Mouse (Mus musculus) midbrain, embryonic 15.5 days (tissue): ENCODE measurements around the gene Cd99l2. TPM values are rescaled to one million over a fixed set of nuclear protein-coding genes. Genes with fewer than 3 reads are reported as not detected.
A peak's percentile ranks its signal among the peaks of the same experiment; 100 is the strongest.

Experiments used
- ATAC-seq: fragments of 200-750 bp; cut with Nextera tagmentation; replicated peaks from 2 replicates; pipeline ENCODE4 v1.8.0; 2017; ENCODE audit warnings: moderate TSS enrichment
- H3K27ac ChIP-seq: fragments of 300-500 bp; sonication (generic); 2 replicates; pipeline ENCODE4 v1.5.1; 2015; ENCODE audit warnings: mild to moderate bottlenecking, inconsistent platforms
- H3K27me3 ChIP-seq: fragments of 300-500 bp; sonication (generic); replicated peaks from 2 replicates; pipeline ENCODE4 v1.6.1; 2015; ENCODE audit warnings: inconsistent platforms
- H3K36me3 ChIP-seq: fragments of 300-500 bp; sonication (generic); replicated peaks from 2 replicates; pipeline ENCODE4 v1.6.1; 2015; ENCODE audit warnings: inconsistent platforms
- H3K4me1 ChIP-seq: fragments of 300-500 bp; sonication (generic); 2 replicates; pipeline ENCODE4 v1.6.1; 2015; ENCODE audit warnings: inconsistent platforms
- H3K4me2 ChIP-seq: fragments of 300-500 bp; sonication (generic); 2 replicates; pipeline ENCODE4 v1.6.1; 2015; ENCODE audit warnings: inconsistent platforms, mild to moderate bottlenecking, moderate library complexity
- H3K4me3 ChIP-seq: fragments of 300-500 bp; sonication (generic); 2 replicates; pipeline ENCODE4 v1.5.1; 2015; ENCODE audit warnings: mild to moderate bottlenecking, inconsistent platforms
- H3K9ac ChIP-seq: fragments of 300-500 bp; sonication (generic); 2 replicates; pipeline ENCODE4 v1.6.1; 2015; ENCODE audit warnings: mild to moderate bottlenecking, inconsistent platforms
- H3K9me3 ChIP-seq: fragments of 300-500 bp; sonication (generic); 2 replicates; pipeline ENCODE4 v1.6.1; 2016; ENCODE audit warnings: inconsistent platforms
- WGBS: fragments of 180-500 bp; shearing (Covaris S2); methylation state at CpG from one replicate; pipeline ENCODE4 v1.1.7; 2015; ENCODE audit warnings: mixed read lengths; 5-methylcytosine and 5-hydroxymethylcytosine counted together
- polyA plus RNA-seq: library from polyadenylated mRNA; unstranded; fragments of >200 nt; fragmentation: Nextera tagmentation; extraction: Ambion mirVana; gene quantifications from 2 replicates; pipeline ENCODE4 v1.2.1, GENCODE M21; 2015

Gene Cd99l2
- polyA plus RNA-seq, 1 experiment from 2014 or later: 81.2 TPM

DNA sequence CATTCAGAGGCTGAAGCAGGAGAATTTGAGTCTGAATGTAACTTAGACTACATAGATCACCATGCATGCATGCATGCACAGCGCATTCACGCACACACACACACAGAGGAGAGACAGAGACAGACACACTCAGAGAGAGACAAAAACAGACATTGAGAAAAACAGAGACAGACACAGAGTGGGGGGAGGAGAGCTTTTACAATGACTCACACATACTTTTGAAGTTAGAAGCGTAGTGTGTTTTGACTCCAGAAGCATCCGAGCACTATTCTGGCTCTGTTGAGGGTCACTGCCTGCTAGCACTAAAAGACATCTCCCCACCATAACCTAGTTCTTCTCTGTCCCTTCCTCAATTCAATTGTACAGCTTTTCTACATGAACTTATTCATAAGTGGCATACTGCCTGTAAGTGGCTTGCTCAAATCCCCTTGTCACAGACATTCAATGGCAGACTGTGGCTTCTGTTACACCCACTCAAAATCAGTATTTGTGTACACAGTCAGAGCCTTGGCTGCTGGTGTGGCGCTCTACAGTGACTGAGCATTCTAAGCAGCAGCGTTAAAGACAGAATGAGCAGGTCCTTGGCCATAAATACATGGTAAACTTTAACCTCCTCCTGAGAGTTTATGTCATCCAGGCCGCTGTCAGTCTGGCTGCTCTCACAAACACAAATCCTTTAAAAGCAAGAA lies 28.4 kb downstream of the Cd99l2 start:
- Histone ChIP-seq H3K4me2 (no peak overlapping the region), H3K9ac (no peak overlapping the region), H3K36me3 (no peaks in the 10 kb centered on the region), H3K9me3 (no peaks in the 10 kb centered on the region), H3K4me1 (no peaks in the 10 kb centered on the region), H3K27ac (no peak overlapping the region), H3K27me3 (no peaks in the 10 kb centered on the region), H3K4me3 (no peak overlapping the region)
- WGBS: 74% methylated on average over 7 of the region's 7 CpGs
- ATAC-seq: no peak

- H3K9me3 ChIP-seq: no peaks in the 10 kb centered on the region
- H3K36me3 ChIP-seq: no peaks in the 10 kb centered on the region
- no peak overlapping the region for H3K27ac ChIP-seq
- H3K4me1 ChIP-seq: no peaks in the 10 kb centered on the region
- no peak for ATAC-seq
- no peaks in the 10 kb centered on the region for H3K27me3 ChIP-seq
- no peak overlapping the region for H3K9ac ChIP-seq
- H3K4me3 ChIP-seq: no peak overlapping the region
- H3K4me2 ChIP-seq: no peak overlapping the region
- WGBS: 68% methylated on average over 6 of the region's 6 CpGs
Observed at GRCm38 (mm10) chrX:71456078-71456737, 36.4 kb downstream of the Cd99l2 start.

- no peak overlapping the region for H3K4me3 ChIP-seq
- no peaks in the 10 kb centered on the region for H3K4me1 ChIP-seq
- no peak for ATAC-seq
- H3K27me3 ChIP-seq: no peaks in the 10 kb centered on the region
- 0 out of 2 replicates have a peak, but pooled peaks cover 2% of the 10 kb centered on the region for H3K36me3 ChIP-seq
- H3K27ac ChIP-seq: no peak overlapping the region
- H3K4me2 ChIP-seq: no peak overlapping the region
- no peak overlapping the region for H3K9ac ChIP-seq
- 82% methylated on average over 5 of the region's 5 CpGs for WGBS
- H3K9me3 ChIP-seq: no peaks in the 10 kb centered on the region
Observed at GRCm38 (mm10) chrX:71442916-71443315, 49.7 kb downstream of the Cd99l2 start.

DNA sequence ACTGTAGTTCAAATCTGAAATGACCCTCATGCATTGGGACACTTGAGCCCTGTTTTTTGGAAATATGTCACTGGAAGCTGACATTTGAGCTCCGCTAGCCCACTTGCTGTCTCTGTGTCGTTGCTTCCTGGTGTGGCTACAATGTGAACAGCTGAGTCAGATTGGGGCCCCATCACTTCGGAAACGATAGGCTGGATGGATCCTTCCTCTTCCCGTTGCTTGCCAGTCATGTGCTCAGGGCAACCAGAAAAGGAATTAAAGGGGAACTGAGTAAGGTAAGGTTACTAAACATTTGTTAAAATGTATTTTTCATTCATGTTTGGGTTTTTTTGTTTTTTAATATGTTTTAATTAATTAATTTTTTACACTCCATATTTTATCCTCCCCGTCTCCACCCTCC lies 53.2 kb downstream of the Cd99l2 start:
- H3K9me3 ChIP-seq: no peaks in the 10 kb centered on the region
- no peak overlapping the region for H3K4me3 ChIP-seq
- no peaks in the 10 kb centered on the region for H3K36me3 ChIP-seq
- H3K4me2 ChIP-seq: no peak overlapping the region
- no peaks in the 10 kb centered on the region for H3K4me1 ChIP-seq
- 86% methylated on average over 6 of the region's 6 CpGs for WGBS
- H3K27me3 ChIP-seq: no peaks in the 10 kb centered on the region
- no peak overlapping the region for H3K9ac ChIP-seq
- no peak overlapping the region for H3K27ac ChIP-seq
- ATAC-seq: no peak

DNA sequence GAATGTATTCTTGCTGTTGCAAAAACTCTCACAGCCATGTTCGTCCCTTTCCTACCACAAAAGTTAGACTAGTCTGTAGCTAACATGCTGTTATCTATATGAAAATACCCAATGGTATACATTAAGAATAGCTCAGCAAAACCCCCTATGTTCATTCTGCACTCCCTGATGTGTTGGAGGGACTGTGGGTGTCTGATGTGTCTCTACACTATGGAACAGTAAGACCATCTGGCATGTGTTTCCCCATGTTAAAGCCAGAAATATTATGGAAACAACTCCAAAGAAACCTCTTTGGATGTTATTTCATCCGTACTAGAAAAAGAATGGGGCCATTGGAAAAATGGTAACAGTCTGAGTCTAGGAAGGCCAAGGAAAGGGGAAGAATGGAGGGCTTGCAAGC lies 57.1 kb downstream of the Cd99l2 start:
- no peak overlapping the region for H3K4me3 ChIP-seq
- no peak for ATAC-seq
- H3K27me3 ChIP-seq: no peaks in the 10 kb centered on the region
- H3K9ac ChIP-seq: no peak overlapping the region
- no peak overlapping the region for H3K27ac ChIP-seq
- 81% methylated on average over 2 of the region's 2 CpGs for WGBS
- no peak overlapping the region for H3K4me2 ChIP-seq
- no peaks in the 10 kb centered on the region for H3K36me3 ChIP-seq
- H3K9me3 ChIP-seq: no peaks in the 10 kb centered on the region
- H3K4me1 ChIP-seq: no peaks in the 10 kb centered on the region

GRCm38 (mm10) chrX:71434860-71435259 lies 57.8 kb downstream of the Cd99l2 start:
- Histone ChIP-seq H3K4me1 (no peaks in the 10 kb centered on the region), H3K4me3 (no peak overlapping the region), H3K27me3 (no peaks in the 10 kb centered on the region), H3K9ac (no peak overlapping the region), H3K27ac (no peak overlapping the region), H3K9me3 (no peaks in the 10 kb centered on the region), H3K4me2 (no peak overlapping the region), H3K36me3 (no peaks in the 10 kb centered on the region)
- WGBS: 32% methylated on average over 8 of the region's 8 CpGs
- ATAC-seq: peak; percentile 60

- Histone ChIP-seq H3K4me2 (no peak overlapping the region), H3K27ac (no peak overlapping the region), H3K9ac (no peak overlapping the region), H3K27me3 (no peaks in the 10 kb centered on the region), H3K36me3 (no peaks in the 10 kb centered on the region), H3K4me1 (no peaks in the 10 kb centered on the region), H3K4me3 (no peak overlapping the region), H3K9me3 (no peaks in the 10 kb centered on the region)
- peak; percentile 20; the same call in 1 of the 2 replicates for ATAC-seq
- WGBS: 29% methylated on average over 1 of the region's 1 CpGs
Observed at GRCm38 (mm10) chrX:71434448-71434847, 58.2 kb downstream of the Cd99l2 start.

- Histone ChIP-seq H3K4me2 (no peak overlapping the region), H3K4me3 (no peak overlapping the region), H3K4me1 (no peaks in the 10 kb centered on the region), H3K9ac (no peak overlapping the region), H3K36me3 (no peaks in the 10 kb centered on the region), H3K27me3 (no peaks in the 10 kb centered on the region), H3K27ac (no peak overlapping the region), H3K9me3 (no peaks in the 10 kb centered on the region)
- no peak for ATAC-seq
- 87% methylated on average over 5 of the region's 5 CpGs for WGBS
Observed at GRCm38 (mm10) chrX:71430900-71431299, 61.7 kb downstream of the Cd99l2 start.

DNA sequence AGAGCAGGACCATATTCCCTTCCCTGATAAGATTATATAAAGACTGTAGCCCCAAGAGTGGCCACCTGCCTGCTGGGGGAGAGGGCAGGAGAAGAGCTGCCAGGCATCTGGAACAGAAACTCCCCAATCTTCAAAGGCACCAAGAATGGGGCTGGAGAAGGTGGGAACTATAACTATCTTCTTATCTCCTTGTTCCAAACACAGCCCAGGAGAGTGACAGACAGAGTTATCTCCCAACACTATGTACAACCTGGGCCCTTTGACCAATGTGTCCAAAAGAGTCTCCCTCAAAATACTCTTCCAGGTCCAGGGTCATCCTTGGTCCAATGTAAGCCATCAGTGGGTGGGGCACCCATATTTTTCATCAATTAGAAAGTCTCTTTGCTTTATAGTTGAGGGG lies 65.2 kb downstream of the Cd99l2 start:
- ATAC-seq: no peak
- Histone ChIP-seq H3K36me3 (no peaks in the 10 kb centered on the region), H3K9me3 (no peaks in the 10 kb centered on the region), H3K4me2 (no peak overlapping the region), H3K9ac (no peak overlapping the region), H3K27ac (no peak overlapping the region), H3K27me3 (no peaks in the 10 kb centered on the region), H3K4me3 (no peak overlapping the region), H3K4me1 (no peaks in the 10 kb centered on the region)

- Histone ChIP-seq H3K27me3 (no peaks in the 10 kb centered on the region), H3K9me3 (no peaks in the 10 kb centered on the region), H3K4me1 (no peaks in the 10 kb centered on the region), H3K36me3 (no peaks in the 10 kb centered on the region), H3K4me2 (no peak overlapping the region), H3K4me3 (no peak overlapping the region), H3K9ac (no peak overlapping the region), H3K27ac (peak overlapping the region; percentile 63)
- 49% methylated on average over 9 of the region's 9 CpGs for WGBS
- ATAC-seq: peak; percentile 88
Observed at GRCm38 (mm10) chrX:71425746-71426519, 66.7 kb downstream of the Cd99l2 start.

DNA sequence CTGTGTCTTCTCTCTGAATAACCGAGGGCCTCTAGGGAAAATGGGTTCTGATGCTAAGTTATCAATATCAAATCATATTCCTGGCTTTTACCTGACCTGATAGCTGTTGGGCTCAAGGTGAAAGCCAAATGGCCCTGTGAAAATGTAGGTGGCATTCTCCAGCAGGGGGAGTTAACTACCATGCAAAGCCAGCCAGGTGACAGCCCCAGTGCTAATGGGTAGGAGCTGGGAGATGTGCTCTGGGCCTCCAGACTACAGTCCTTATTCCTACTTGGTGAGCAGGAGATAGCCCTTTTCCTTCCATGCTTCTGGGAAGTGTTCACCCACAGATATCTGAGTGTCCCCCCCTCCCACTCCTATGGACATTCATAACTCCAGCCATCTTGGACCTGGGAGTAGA lies 67.8 kb downstream of the Cd99l2 start:
- ATAC-seq: 0 out of 2 replicates have a peak, but pooled peaks have one; percentile 7
- Histone ChIP-seq H3K27me3 (no peaks in the 10 kb centered on the region), H3K27ac (no peak overlapping the region), H3K4me2 (no peak overlapping the region), H3K9ac (no peak overlapping the region), H3K36me3 (no peaks in the 10 kb centered on the region), H3K4me1 (no peaks in the 10 kb centered on the region), H3K9me3 (no peaks in the 10 kb centered on the region), H3K4me3 (no peak overlapping the region)
- 75% methylated on average over 1 of the region's 1 CpGs for WGBS

DNA sequence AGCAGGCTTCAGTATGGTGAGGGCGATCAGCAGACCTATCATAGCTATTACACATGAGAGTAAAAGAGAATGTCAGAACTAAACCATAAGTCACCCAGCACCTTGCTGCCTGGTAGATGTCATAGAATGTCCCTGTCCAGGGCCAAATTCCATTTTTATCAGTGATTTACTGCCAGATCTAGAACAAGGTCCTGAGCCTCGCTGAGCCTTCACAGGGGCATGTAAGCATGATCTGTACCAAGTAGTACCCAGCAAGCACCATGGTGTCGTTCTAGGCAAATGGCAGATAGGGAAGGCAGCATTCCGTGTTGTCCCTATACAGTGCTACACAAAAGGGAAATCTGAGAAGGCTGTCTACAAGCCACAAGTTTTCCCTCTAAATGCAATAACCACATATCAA lies 79.0 kb downstream of the Cd99l2 start:
- H3K4me3 ChIP-seq: no peak overlapping the region
- ATAC-seq: no peak
- H3K4me1 ChIP-seq: no peaks in the 10 kb centered on the region
- H3K27ac ChIP-seq: no peak overlapping the region
- H3K4me2 ChIP-seq: no peak overlapping the region
- 89% methylated on average over 4 of the region's 4 CpGs for WGBS
- H3K36me3 ChIP-seq: no peaks in the 10 kb centered on the region
- no peak overlapping the region for H3K9ac ChIP-seq
- H3K9me3 ChIP-seq: no peaks in the 10 kb centered on the region
- H3K27me3 ChIP-seq: no peaks in the 10 kb centered on the region
